Mouse (Mus musculus) lung, postnatal 0 days (tissue): ENCODE results near the gene Glycam1.

ENCODE experiments used
- CTCF ChIP-seq: IDR thresholded peaks from 2 replicates; pipeline ENCODE4 v1.5.1; 2016; ENCODE audit warnings: antibody characterized with exemption, mild to moderate bottlenecking
- EP300 ChIP-seq: IDR thresholded peaks from 2 replicates; pipeline ENCODE4 v1.6.1; 2016; ENCODE audit warnings: antibody characterized with exemption, mild to moderate bottlenecking, control low read depth

DNA sequence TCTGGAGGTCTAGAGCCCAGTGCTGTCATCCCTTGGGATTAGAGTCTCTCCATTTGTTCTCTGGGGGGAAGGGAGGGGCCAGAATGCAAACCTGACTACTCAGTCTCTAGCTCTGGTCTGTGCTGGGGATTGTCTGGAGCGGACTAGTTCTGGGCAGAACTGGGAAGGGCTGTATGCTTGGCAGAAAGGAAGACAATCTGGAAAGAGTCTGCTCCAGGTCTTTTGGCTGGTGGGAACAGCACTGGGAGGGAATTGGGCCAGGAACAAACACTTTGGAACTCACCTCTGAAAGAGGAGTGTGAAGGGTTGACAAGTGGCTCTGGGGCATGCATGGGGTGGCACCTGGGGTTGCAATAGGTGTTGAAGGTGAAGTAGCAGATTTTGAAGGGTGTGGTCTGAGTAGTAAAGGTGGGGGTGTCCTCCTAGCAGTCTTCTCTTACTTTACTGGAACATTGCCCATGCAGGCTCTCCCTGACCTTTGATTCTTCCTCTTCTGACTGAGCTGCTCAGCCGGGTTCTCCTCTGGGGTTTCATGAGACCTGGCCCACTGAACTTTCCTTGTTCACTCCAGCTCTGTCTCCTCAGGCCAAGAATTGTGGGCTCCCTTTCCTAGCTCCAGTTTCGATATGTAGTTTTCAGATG lies 42.3 kb downstream of the Glycam1 start:
- TF ChIP-seq EP300 (0 out of 2 replicates have a peak, but pooled peaks have one; percentile 20), CTCF (no peak)
